Comparison of ENCODE assay signal across 24 mouse cellular contexts in the genomic region with DNA sequence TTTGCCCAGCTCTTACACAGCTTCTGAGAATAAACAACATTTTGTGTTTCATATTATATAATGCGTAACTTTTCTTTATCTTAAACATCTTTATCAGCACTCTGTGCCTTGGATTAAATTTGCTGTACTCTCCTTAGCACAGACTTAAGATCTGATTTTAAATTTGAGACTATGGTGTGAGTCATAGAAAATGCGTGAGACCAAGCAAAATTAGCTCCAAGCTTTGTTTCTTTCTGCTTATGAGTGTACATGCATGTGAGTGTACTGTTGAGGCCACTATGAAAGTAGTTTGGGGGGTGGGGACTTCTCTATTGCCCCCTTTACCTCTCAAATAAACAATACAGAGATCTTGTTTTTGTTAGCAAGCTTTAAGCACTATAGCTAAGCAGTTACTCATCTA. TPM values are rescaled to one million over a fixed set of nuclear protein-coding genes. Genes with fewer than 3 reads are reported as not detected.
DNase-seq lines count a peak whose midpoint lies in the region; TF ChIP-seq lines count a peak whose summit lies in the region.
"Had no signal": no experiment of that assay in that cellular context is flagged by ENCODE, and none has a peak within 500 bp of the region (broad histone marks: within the 10 kb centered on the region; RNA-seq: fewer than 3 reads in every experiment).

No protein-coding gene starts in this region.

- no peak overlapping the region for H3K9ac ChIP-seq in heart, adult 2 months (ENCODE audit: low read depth, low read length)
- H3K9ac ChIP-seq: embryonic facial prominence, embryonic 13.5 days; embryonic facial prominence, embryonic 15.5 days; forebrain, embryonic 12.5 days had no signal

- no peaks in the 10 kb centered on the region for H3K79me2 ChIP-seq in heart, adult 2 months (replicated peaks; ENCODE audit: control insufficient read depth, insufficient read depth, low read length)

- TF ChIP-seq EP300 in heart, adult 2 months (IDR thresholded peaks at IDR 0.05; ENCODE audit: insufficient read depth, low read depth, low read length), result no peak

- H3K27ac ChIP-seq in heart, adult 2 months, result peak overlapping the region; percentile 51
- H3K27ac ChIP-seq in left cerebral cortex, adult 2 months, result peak overlapping the region; percentile 75; the same call in 1 of the 2 replicates
- H3K27ac ChIP-seq: embryonic facial prominence, embryonic 13.5 days; embryonic facial prominence, embryonic 15.5 days; forebrain, embryonic 10.5 days; forebrain, embryonic 12.5 days had no signal

- TF ChIP-seq CTCF in heart, adult 2 months (IDR thresholded peaks at IDR 0.05), result no peak
- no peak for TF ChIP-seq CTCF in left cerebral cortex, adult 2 months (IDR thresholded peaks at IDR 0.05)

- H3K4me3 ChIP-seq in heart, adult 2 months, result no peak overlapping the region
- no peak overlapping the region for H3K4me3 ChIP-seq in left cerebral cortex, adult 2 months
- H3K4me3 ChIP-seq: embryonic facial prominence, embryonic 13.5 days; embryonic facial prominence, embryonic 15.5 days; erythroblast, embryonic 14.5 days; forebrain, embryonic 10.5 days; forebrain, embryonic 12.5 days had no signal

- 86% methylated on average over 2 of the region's 2 CpGs for WGBS in heart, adult 2 months

- no peaks in the 10 kb centered on the region for H3K27me3 ChIP-seq in heart, adult 2 months (ENCODE audit: control insufficient read depth, insufficient read depth, low read length)
- H3K27me3 ChIP-seq: embryonic facial prominence, embryonic 13.5 days; embryonic facial prominence, embryonic 15.5 days; forebrain, embryonic 12.5 days; Patski had no signal

- peaks cover 6% of the 10 kb centered on the region for H3K4me1 ChIP-seq in heart, adult 2 months (ENCODE audit: control insufficient read depth, insufficient read depth, low read length)
- H3K4me1 ChIP-seq: embryonic facial prominence, embryonic 13.5 days; embryonic facial prominence, embryonic 15.5 days had no signal

- intact Hi-C loops in heart, adult 2 months (cut with DNase I), result no loop called here
- intact Hi-C loops in left cerebral cortex, adult 2 months (cut with DNase I), result loop anchor here (5.0 kb wide), 2 partner anchors 52 to 112 kb away; no protein-coding TSS in a partner anchor
- intact Hi-C loops in left cerebral cortex, postnatal 36 days (cut with DNase I), result no loop called here

- no peak for TF ChIP-seq POLR2A in heart, adult 2 months (IDR thresholded peaks at IDR 0.05; ENCODE audit: insufficient read depth, low read depth, low read length)

- DNase-seq in heart, adult 2 months, result no peak
- DNase-seq in heart, adult 18-20 months, result no peak
- DNase-seq in left cerebral cortex, adult 2 months (ENCODE audit: extremely low spot score in 1 of 2, low spot score in 2 of 2), result no peak
- DNase-seq in left cerebral cortex, postnatal 36 days (ENCODE audit: low spot score in 2 of 2), result no peak
- peak; percentile 65 for DNase-seq in brain, adult 2 months (ENCODE audit: low read depth, low spot score)
- no peak for DNase-seq in cerebellum, postnatal 4 days (ENCODE audit: low spot score in 2 of 2)
- DNase-seq in adrenal gland, adult (ENCODE audit: inconsistent age in 2 of 2, low spot score in 1 of 2), result no peak
- DNase-seq: adrenal gland, adult 2 months; adrenal gland, postnatal 10 days; adrenal gland, postnatal 25 days; cerebellum, adult 11-12 months; cerebellum, adult 9-10 months; cerebellum, postnatal 10 days; cerebellum, postnatal 25 days; embryo, embryonic 11 days had no signal

- peaks cover 2% of the 10 kb centered on the region; the same call in 1 of the 2 replicates for H3K36me3 ChIP-seq in heart, adult 2 months (ENCODE audit: control insufficient read depth, insufficient read depth, low read length)
- H3K36me3 ChIP-seq: embryonic facial prominence, embryonic 13.5 days; embryonic facial prominence, embryonic 15.5 days; forebrain, embryonic 10.5 days; forebrain, embryonic 12.5 days; G1E had no signal

RNA-seq across cellular contexts. Expression of gene Lipc, which starts 13.4 kb away (rescaled TPM):
- under 1 TPM in 1 of 2 experiments, not detected in 1; 0.14 TPM for total RNA-seq in heart, adult 2 months (2021)
- 0.25 and 0.35 TPM in 2 replicates for polyA plus RNA-seq in heart, adult 2 months (2012; rRNA removed)
- total RNA-seq in heart, adult 18-20 months (2021), result under 1 TPM in 1 of 2 experiments, not detected in 1; 0.15 TPM
- total RNA-seq in left cerebral cortex, adult 2 months (2021), result under 1 TPM in 1 of 2 experiments, not detected in 1; 0.20 TPM
- under 1 TPM; 0.25 to 0.29 TPM for total RNA-seq in left cerebral cortex, postnatal 36 days (2021)
- total RNA-seq: adrenal gland, postnatal 25 days had no signal
- polyA plus RNA-seq: C2C12; embryonic facial prominence, embryonic 11.5 days; forebrain, embryonic 10.5 days; forebrain, embryonic 12.5 days; G1E had no signal
